Mouse (Mus musculus): ENCODE data around the gene Fam170b. TPM values are rescaled to one million over a fixed set of nuclear protein-coding genes. Genes with fewer than 3 reads are reported as not detected.

Fam170b gene
- total RNA-seq, 2 experiments from 2014 or later, result not detected

- Histone ChIP-seq H3K27ac (no peak overlapping the region), H3K4me3 (no peak overlapping the region)
- no peak for DNase-seq (ENCODE audit: low spot score in 2 of 2)
- TF ChIP-seq CTCF (conservative IDR thresholded peaks at IDR 0.05), result no peak
Observed at GRCm38 (mm10) chr14:32854059-32854458, 20.3 kb downstream of the Fam170b start.

- no peak for TF ChIP-seq CTCF (conservative IDR thresholded peaks at IDR 0.05)
- no peak for DNase-seq (ENCODE audit: low spot score in 2 of 2)
- Histone ChIP-seq H3K27ac (no peak overlapping the region), H3K4me3 (peak overlapping the region; percentile 57; the same call in 1 of the 2 replicates)
Observed at GRCm38 (mm10) chr14:32856246-32856645, 22.5 kb downstream of the Fam170b start.

GRCm38 (mm10) chr14:32856681-32857328, 23.0 kb downstream of the Fam170b start, which contains the start of gene Vstm4:
Gene Vstm4 (plus strand): TSS chr14:32856756.
- DNase-seq (ENCODE audit: low spot score in 2 of 2), result peak; percentile 18 to 43
- TF ChIP-seq CTCF (conservative IDR thresholded peaks at IDR 0.05), result no peak
- peak within 1 kb of the TSS; percentile 57 for H3K4me3 ChIP-seq
- peak within 1 kb of the TSS; percentile 77 for H3K27ac ChIP-seq

GRCm38 (mm10) chr14:32858361-32858760, 24.6 kb downstream of the Fam170b start:
- TF ChIP-seq CTCF (conservative IDR thresholded peaks at IDR 0.05), result no peak

GRCm38 (mm10) chr14:32858941-32859510, 25.3 kb downstream of the Fam170b start:
- Histone ChIP-seq H3K27ac (no peak overlapping the region), H3K4me3 (no peak overlapping the region)
- no peak for DNase-seq (ENCODE audit: low spot score in 2 of 2)
- TF ChIP-seq CTCF (conservative IDR thresholded peaks at IDR 0.05), result no peak

More at GRCm38 (mm10) chr14:32858361-32858760, 24.6 kb downstream of the Fam170b start:
- no peak for DNase-seq (ENCODE audit: low spot score in 2 of 2)
- H3K27ac ChIP-seq, result no peak overlapping the region
- no peak overlapping the region for H3K4me3 ChIP-seq

- Histone ChIP-seq H3K4me3 (no peak overlapping the region), H3K27ac (no peak overlapping the region)
- DNase-seq (ENCODE audit: low spot score in 2 of 2), result no peak
- TF ChIP-seq CTCF (conservative IDR thresholded peaks at IDR 0.05), result no peak
Observed at GRCm38 (mm10) chr14:32859831-32860569, 26.2 kb downstream of the Fam170b start.

GRCm38 (mm10) chr14:32861149-32861581, 27.4 kb downstream of the Fam170b start:
- DNase-seq (ENCODE audit: low spot score in 2 of 2), result no peak
- no peak overlapping the region for H3K4me3 ChIP-seq
- TF ChIP-seq CTCF (conservative IDR thresholded peaks at IDR 0.05), result no peak
- H3K27ac ChIP-seq, result no peak overlapping the region; the same call in 1 of the 2 replicates

- H3K4me3 ChIP-seq, result no peak overlapping the region
- H3K27ac ChIP-seq, result no peak overlapping the region; the same call in 1 of the 2 replicates
- no peak for TF ChIP-seq CTCF (conservative IDR thresholded peaks at IDR 0.05)
- no peak for DNase-seq (ENCODE audit: low spot score in 2 of 2)
Observed at GRCm38 (mm10) chr14:32861656-32862055, 27.9 kb downstream of the Fam170b start.

GRCm38 (mm10) chr14:32865331-32865730, 31.6 kb downstream of the Fam170b start:
- Histone ChIP-seq H3K27ac (no peak overlapping the region), H3K4me3 (no peak overlapping the region)
- DNase-seq (ENCODE audit: low spot score in 2 of 2), result no peak
- no peak for TF ChIP-seq CTCF (conservative IDR thresholded peaks at IDR 0.05)

GRCm38 (mm10) chr14:32871963-32872362, 38.2 kb downstream of the Fam170b start:
- no peak for TF ChIP-seq CTCF (conservative IDR thresholded peaks at IDR 0.05)
- no peak overlapping the region for H3K27ac ChIP-seq
- H3K4me3 ChIP-seq, result no peak overlapping the region
- no peak for DNase-seq (ENCODE audit: low spot score in 2 of 2)

GRCm38 (mm10) chr14:32877549-32877948, 43.8 kb downstream of the Fam170b start:
- no peak overlapping the region for H3K27ac ChIP-seq
- no peak for DNase-seq (ENCODE audit: low spot score in 2 of 2)
- H3K4me3 ChIP-seq, result no peak overlapping the region
- no peak for TF ChIP-seq CTCF (conservative IDR thresholded peaks at IDR 0.05)

- TF ChIP-seq CTCF (conservative IDR thresholded peaks at IDR 0.05), result no peak
- Histone ChIP-seq H3K4me3 (no peak overlapping the region), H3K27ac (no peak overlapping the region)
- no peak for DNase-seq (ENCODE audit: low spot score in 2 of 2)
Observed at GRCm38 (mm10) chr14:32880332-32880731, 46.6 kb downstream of the Fam170b start.

GRCm38 (mm10) chr14:32881693-32882092, 47.9 kb downstream of the Fam170b start:
- TF ChIP-seq CTCF (conservative IDR thresholded peaks at IDR 0.05), result no peak
- Histone ChIP-seq H3K4me3 (no peak overlapping the region), H3K27ac (no peak overlapping the region)
- DNase-seq (ENCODE audit: low spot score in 2 of 2), result no peak

Other genes starting within 250 kb of the Fam170b start
- under 1 TPM in 1 of 2 experiments, not detected in 1; 0.15 TPM for gene Prrxl1, start 234.6 kb upstream of the Fam170b start, total RNA-seq (2021)
- under 1 TPM; 0.15 to 0.17 TPM for gene 3425401B19Rik, start 148.7 kb upstream of the Fam170b start, total RNA-seq (2021)
- gene Tmem273, start 48.0 kb upstream of the Fam170b start, total RNA-seq (2021), result under 1 TPM; 0.59 TPM
- 1 to 10 TPM; 3.3 to 3.6 TPM for gene Vstm4, start 22.8 kb downstream of the Fam170b start, total RNA-seq (2021)
- gene Lrrc18, start 157.4 kb downstream of the Fam170b start, total RNA-seq (2021), result under 1 TPM; 0.28 to 0.29 TPM